Mouse (Mus musculus) CH12F3 (cell line): ENCODE measurements around the gene Dab1.

Experiments used
- in situ Hi-C: fragments of 300-500 bp; cut with MboI; formaldehyde crosslinking; loops from 2 replicates; pipeline ENCODE4 v1.14.3; 2020; ENCODE audit warnings: low sequenced_read_pairs

Dab1 gene

DNA sequence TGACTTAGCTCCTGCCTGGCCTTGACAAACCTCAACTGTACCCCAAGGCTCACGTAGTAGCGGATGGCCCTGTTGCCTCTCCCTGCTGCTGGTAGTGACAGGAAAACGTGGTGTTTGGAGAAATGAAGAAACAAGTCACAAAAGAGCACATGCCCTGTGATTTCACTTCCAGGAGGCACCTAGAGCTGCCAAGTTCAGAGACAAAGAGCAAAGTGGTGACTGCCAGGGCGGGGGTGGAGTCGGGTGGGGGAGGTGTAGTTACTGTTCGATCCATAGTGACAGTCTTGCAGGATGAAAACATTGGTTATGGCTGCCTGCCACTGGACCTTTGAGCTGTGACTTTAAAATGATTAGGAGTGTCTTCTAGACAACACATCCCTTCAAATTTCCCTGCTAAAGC, 599.6 kb downstream of the Dab1 start:
- in situ Hi-C loops = no loop called here

DNA sequence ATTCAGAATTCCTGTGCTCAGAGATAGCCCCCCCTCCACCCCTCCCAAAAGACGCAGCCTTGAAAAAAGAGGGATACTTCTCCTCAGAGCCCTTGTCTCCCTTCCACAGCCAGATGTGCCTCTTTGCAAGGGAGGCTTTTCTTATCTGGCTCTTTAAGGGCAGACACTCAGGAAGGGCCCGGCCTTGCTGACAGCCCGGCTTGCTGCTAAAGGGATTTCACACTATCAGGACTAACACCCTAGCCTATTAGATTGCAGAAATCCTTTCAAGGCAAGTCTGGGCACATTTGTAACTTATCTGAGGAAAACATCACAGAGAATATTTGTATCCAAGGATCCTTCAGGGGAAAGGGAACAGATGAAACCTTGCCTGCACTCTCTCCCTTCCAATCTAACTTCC, 600.9 kb downstream of the Dab1 start:
- in situ Hi-C loops = no loop called here

DNA sequence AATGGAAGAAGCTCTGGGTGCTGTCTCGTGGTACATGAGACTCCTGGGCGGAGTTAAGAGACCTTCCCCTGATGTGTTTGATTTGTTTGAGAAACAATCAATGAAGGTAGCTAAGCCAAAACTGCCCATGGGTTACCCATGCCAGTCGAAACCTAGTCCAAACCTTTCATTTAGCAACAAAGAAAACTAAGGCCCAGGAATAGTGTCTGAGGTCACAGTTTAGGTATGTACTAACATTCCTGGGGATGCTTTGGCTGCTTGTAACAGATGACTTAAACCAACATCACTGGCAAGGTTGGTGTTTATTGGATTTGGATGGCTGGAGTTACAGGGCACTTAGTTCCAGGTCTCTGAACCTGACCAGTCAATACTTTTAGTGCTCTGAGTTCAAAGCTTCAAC, 610.1 kb downstream of the Dab1 start:
- in situ Hi-C loops = no loop called here

DNA sequence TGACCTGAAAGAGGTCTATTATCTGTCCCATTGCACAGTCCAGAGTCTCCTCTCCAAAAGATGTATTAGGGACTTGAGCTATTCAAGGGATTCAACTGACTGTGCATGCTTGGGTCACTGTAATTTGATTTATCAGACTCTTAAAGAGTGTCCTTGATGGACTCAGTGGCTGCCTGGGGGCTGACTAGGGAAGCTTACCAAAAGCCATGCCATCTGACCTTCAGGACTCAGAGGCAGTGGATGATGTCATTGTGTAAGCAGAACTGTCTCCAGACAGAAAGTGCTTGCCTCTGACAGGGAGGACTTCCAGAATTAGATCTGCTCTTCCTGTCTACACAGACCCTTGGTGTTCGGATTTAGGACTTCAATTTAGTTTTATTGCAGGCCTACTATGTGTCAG, 627.3 kb downstream of the Dab1 start:
- in situ Hi-C loops = no loop called here

DNA sequence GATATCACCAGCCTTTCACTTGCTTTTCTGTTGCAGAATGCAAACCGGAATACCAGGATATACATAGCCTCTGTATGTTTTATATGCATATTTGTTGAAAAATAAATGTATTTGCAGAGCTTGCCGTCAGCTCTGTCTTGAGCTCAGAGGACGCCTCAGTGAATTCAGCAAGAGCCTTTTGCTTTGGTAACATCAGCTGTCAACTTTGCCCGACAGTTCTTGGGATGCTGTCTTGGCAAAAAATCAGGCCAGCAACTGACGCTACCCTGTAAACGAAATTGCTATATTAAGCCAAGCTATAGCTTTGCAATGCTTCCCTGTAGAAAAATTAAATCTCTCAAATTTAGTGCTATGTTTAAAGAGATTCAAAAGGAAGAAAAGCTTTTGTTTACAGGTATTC, 630.3 kb downstream of the Dab1 start:
- in situ Hi-C loops = no loop called here

DNA sequence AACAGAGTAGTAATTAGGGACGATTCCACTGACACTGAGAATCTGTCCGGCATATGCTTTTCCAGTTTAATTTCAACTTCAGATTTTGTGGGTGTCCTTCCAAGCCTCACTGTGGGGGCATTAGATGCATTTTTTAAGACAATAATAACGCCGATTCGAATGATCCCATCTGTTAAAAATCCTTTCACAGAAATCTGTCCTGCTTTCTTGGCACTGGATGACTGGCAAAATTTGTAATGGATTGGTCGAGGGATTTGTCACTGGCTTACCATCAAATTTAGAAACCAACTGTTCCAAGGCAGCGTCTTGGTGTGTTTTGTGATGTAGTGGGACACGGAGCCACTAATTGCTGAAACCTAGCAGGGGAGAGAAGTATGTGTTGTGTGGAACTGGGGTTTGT, 638.6 kb downstream of the Dab1 start:
- in situ Hi-C loops = no loop called here

DNA sequence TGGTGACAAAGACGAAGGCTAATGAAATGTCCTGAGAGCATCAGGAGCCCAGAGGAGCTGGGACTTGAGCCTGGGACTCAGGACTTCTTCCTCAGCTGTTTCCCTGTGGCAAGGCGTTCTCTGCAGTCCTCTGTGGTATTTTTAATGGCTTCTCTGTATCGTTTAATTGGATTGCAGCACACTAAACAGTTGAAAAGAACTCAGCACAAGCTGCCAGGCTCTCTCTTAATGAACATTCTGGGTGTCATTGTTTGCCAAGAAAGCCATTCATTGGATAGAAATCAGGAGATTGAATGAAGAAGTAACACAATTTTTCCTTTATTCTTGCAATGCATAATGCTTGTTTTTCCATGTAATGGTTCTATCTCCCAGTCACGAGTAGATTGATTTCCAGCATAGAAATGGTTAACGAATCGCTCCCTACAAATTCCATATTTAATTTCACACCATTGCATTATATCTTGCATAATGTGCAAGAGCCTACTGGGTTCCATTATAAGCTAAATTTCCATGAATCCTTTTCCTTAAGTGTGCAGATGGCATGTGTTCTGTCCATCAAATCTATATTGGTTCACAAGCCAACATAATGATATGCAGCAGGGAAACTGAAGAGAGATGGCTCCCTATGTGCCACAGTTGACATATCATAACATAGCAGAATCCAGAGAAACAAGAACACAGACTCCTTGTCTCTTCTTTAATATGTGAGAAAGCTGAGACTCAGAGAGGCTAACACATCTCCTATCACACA, 650.4 kb downstream of the Dab1 start:
- in situ Hi-C loops = no loop called here

DNA sequence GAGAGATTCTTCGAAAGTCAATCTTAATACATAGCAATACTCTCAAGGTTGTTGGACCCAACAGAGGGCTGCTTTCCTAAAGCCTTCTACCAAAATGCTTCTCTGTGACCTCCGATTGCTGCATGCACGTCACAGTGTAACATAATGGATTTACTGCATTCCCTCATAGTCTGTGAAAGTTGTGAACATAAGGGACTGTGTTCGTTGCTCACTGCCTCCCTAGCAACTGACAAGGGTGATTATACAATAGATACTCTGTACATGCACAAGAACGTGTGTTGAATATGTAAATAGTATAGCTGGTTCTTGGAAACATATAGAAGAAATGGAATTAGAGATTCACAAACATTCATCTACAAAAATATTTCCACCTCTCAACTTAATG, 651.0 kb downstream of the Dab1 start:
- in situ Hi-C loops = no loop called here

DNA sequence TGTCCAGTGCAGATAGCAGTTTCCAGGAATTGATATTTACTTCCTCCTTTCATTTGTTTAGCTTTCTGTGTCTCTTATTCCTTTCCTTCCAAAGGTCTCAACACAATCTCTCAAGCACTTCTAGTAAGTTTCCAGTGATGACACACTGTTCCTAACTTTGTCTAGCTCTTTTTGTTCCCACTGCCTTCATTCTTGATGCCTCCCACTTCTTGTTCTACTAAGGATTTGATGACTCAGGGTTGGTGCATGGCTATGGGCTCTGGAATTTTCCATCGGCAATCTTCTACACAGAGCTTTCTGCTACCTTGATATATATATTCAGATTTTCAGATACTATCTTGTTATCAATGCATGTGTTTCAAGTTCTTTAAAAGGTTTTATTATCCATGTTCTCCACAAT, 656.1 kb downstream of the Dab1 start:
- in situ Hi-C loops = no loop called here

DNA sequence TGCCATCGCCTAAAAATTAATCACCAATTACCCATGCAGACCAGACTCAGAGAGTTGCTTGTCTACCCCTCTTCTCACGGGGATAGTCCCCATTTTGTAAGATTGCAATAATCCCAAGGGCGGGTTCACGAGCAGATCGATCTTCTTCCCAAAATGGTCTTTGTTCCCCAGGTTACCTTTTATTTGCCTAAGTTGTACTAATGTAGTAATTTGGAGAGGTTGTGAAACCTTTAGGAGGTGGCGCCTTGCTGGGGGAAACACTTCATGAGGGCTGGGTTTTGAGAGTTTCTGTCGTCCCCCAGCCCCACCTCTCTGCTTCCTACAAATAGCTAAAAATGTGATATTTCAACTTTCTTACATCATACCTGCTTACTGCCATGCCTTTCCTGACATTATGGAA, 657.8 kb downstream of the Dab1 start:
- in situ Hi-C loops = no loop called here

DNA sequence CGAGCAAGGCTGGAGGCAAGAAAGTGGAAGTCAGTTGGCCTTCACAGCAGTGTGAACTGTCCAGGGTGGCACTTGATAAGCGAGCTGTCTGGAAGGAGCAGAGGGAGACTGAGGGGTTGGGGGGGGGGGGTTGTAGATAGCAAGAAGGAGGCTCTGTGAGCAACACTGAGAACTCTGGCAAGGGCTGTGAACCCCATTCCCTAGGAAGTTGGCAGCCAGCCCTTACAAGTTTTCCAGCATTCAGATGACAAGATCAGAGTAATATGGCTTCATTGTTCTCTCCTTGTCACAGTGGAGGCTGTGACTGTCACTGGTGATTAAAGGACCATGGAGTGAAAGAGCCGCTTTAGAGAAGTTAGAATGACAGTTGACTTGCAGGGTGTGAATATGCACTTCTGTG, 662.4 kb downstream of the Dab1 start:
- in situ Hi-C loops = no loop called here

DNA sequence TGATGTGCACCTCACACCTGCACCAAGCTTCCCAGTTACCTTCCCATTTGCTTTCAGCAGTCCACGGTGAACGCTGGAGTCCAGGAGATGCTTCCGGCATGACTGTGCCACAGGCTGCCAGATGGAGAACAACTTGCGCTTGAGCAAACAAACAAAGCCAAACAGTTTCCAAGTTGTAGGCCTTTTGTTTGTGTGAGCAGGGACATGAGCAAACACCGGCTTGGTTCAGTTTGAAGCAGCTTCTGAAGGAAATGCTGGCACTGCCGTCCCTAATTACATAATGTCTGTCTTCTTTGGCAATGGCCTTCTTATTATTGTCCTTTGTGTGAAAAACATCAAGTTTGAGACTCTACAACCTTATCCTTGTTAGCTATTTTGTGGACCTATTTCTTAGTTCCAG, 664.7 kb downstream of the Dab1 start:
- in situ Hi-C loops = no loop called here

DNA sequence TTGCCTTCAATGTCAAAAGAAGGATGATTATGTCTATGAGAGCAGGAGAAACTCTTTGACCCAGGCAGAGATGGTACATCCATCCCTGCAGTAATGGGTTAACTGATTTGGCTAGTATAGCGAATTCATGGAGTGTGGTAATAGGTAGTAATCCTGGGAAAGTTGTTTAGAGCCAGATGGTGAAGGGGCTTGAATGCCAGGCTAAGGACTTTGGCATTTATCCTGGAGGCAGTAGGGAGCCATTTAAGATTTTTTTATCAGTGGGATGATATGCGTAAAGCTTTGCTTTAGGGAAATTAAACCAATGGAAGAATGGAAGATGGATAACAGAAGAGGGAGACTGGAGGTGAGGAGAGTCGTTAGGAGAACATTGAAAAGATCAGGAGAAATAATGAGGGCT, 669.2 kb downstream of the Dab1 start:
- in situ Hi-C loops = no loop called here

DNA sequence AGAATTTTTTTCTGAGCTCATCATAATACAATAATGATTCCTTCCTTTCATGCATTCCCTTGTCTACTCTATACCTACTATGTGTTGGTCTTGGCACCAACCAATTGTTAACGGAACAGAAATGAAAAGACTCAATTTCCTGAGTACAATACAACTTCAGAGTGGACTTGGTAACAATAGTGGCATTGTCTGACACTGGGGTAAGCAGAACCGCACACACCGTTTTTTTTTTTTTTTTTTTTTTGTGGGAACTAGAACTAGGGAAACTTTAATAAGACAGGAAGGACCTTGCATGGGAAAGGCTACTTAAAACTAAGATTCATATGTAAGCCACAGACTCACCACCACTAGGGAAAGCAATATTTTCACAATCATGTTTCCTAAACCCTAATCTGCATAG, 682.6 kb downstream of the Dab1 start:
- in situ Hi-C loops = no loop called here

DNA sequence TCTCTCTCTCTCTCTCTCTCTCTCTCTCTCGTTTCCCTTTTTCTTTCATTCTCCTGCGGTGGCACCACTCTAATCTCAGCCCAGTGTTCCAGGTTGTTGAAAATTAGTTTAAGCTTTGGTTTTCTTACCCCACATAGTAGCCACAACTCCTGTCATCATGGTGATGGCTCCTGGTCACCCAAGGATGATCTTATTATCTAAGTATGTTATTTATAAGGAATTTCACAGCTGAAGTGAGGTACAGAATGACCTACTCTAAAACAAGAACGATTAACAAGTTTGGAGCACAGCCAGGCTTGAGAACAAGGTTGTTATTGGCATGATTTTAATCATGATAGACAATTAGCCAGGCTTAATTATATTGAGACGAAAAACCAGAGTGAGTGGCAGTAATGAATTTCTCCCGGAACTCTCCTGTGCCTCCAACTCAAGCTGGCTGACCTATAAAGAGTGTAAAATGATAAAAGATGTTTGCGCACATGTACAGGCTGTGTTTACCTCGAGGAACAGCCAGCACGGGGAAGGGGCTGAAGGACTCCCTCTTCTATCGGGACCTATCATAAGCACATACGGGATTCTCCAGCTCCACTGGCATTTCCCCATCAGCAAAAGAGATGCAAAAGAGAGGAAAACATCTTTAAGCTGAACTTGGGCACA, 684.0 kb downstream of the Dab1 start:
- in situ Hi-C loops = no loop called here

DNA sequence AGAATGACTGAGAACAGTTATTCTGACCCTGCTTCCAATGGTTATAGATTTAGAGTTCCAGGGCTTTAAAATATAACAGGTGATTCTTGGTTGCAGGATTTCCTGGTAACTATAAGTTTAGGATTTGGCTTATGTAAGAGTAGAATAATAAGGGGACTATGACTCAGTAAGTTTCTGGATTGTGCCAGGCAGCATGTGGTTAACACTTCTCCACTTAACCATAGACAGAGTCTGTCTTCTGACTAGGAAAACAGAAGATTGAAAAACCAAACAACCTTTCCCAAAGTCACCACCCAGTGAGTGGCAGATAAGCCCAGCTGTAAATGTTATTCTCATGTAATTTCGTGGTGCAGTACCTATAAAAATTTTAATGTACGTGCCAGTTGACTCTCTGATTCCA, 688.6 kb downstream of the Dab1 start:
- in situ Hi-C loops = no loop called here

DNA sequence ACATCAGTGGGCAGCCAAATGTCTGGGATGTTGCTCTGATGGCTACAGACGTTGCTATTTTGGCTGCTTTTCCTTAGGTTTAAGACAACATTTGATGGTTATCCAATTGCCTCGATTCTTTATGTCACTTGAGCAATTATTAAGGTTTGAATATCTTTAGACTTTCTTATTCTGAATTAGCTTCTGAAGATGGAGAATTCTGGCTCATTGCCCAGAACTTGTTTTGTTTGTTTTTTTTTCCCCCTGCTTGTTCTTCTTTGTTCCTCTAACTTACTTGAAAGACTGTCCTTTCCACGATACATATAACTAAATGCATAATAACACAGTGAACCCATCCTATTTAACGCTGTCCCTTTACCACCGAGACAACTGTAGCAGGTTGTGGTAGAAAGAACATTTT, 707.1 kb downstream of the Dab1 start:
- in situ Hi-C loops = no loop called here

DNA sequence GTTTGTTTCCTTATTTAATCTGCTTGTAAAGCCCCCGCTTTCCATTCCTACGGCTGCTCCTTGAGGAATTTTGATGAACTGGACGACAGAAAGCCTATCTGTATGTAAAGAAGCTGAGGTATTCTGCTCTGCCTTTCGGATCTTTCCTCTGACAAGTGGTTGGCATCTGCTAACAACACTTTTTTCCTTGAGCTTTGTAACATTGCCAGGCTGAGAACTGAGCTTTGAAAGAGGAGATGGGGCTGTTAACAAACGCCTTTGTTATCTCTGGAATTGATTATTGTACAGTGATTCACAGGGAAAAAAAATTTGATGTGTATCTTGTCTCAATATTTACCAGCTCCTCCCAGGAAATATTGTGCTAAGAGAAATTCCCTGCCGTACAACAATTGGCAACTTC, 712.7 kb downstream of the Dab1 start:
- in situ Hi-C loops = no loop called here

DNA sequence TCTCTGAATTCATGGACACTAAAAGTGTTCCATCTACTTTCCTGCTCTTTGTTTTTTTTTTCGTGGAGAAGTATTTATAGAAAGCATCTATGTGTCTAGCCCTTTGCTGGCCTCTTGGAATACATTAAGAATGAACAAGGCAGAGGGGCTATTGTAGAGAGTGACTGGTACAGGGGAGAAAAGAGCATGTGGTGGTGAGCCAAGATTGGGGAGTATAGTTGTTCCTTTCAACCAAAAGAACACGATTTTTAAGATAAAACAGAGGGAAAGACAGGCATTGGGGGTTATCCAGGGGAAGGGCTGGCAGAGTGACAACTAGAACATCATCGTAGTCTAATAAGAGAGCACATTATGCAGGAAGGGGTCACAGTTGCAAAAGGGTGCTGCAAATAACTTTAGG, 713.2 kb downstream of the Dab1 start:
- in situ Hi-C loops = no loop called here

DNA sequence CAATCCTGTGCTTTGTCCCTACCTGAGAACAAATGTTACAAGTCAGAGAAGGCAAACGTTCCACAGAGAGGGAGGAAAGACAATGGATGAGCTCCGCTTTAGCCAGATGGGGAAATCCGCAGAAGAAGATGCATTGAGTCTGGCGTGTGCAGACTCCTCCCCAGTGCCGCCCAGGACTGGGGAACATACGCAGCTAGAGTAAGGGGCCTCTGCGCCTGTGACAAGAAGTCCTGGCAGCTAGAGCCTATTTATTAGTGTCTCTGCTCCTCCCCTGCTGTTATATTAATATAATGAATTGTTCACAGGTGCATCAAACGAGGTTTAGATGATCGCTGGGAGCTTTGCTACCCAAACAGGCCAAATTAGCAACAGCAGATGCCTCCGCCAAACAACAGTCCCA, 718.1 kb downstream of the Dab1 start:
- in situ Hi-C loops = no loop called here

DNA sequence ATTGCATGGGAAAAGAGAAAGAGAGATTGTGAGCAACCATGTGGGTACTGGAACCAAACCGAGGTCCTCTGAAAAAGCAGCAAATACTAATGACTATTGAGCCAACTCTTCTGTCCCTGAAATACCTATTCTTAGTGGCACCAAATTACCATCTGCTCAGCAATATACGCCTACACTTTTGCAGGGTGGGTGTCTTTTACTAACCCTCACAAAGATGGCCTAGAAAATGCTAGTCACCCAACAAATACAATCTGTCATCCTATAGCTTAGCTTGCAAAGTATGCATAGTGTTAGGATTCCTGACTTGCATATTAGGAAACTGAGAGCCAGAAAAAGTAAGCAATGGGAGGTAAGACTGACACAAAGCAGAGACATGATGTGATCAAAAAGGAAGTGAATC, 719.2 kb downstream of the Dab1 start:
- in situ Hi-C loops = no loop called here

DNA sequence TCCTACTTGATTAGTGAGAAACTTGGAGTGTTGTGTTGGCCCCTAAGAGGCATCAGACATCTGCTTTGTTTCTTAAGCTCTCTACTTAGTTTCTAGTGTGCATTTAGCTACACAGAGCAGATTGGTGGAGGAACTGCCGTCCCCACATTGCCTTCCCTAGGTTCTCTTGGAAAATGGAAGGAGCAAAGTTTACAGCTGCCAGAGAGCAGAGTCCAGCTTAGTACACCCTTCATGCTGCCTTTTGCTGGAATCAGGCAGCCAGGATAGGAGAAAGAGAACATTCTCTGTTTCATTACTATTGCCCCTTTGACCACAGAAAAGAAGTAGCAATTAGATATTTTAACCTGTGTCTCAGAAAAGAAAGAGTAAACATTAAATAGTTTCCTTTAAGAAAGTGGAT, 742.2 kb downstream of the Dab1 start:
- in situ Hi-C loops = no loop called here

DNA sequence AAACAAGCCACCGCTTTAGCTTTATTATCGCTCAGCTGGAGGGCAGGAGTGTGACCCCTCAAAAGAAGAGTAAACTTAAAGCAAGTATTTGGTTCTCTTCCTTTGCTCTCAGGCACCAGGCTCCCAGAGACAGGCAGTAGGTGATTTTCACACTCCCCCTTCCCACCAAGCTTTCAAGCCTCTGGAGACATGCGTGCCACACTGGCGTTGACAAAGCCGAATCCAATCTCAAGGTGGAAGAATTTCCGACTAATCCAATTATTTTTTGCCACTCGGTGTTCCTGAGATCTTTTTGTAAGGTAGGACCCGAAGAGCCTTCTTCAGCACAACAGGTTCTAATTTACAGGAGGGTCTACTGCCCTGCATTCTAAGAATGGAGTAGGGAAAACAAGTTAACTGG, 747.3 kb downstream of the Dab1 start:
- in situ Hi-C loops = no loop called here
